ENCODE assay signal across 8 mouse cellular contexts in genomic region chr4:138395087-138395970, GRCm38 (mm10). TPM values are rescaled to one million over a fixed set of nuclear protein-coding genes. Genes with fewer than 3 reads are reported as not detected.
A peak's percentile ranks its signal among the peaks of the same experiment; 100 is the strongest.
DNase-seq lines count a peak whose midpoint lies in the region; ATAC-seq and TF ChIP-seq lines count a peak whose summit lies in the region.

No protein-coding gene starts in this region.

- H3K9me3 ChIP-seq in E14TG2a.4 (ENCODE audit: low read length), result no peaks in the 10 kb centered on the region
- H3K9me3 ChIP-seq in embryonic facial prominence, embryonic 15.5 days (replicated peaks), result no peaks in the 10 kb centered on the region
- H3K9me3 ChIP-seq in intestine, postnatal 0 days (ENCODE audit: control insufficient read depth), result no peaks in the 10 kb centered on the region
- no peaks in the 10 kb centered on the region for H3K9me3 ChIP-seq in midbrain, embryonic 15.5 days

- H3K27me3 ChIP-seq in E14TG2a.4 (ENCODE audit: insufficient read depth, low read length), result peaks cover 90% of the 10 kb centered on the region
- H3K27me3 ChIP-seq in embryonic facial prominence, embryonic 15.5 days, result peaks cover 85% of the 10 kb centered on the region
- peaks cover 54% of the 10 kb centered on the region for H3K27me3 ChIP-seq in intestine, postnatal 0 days (replicated peaks; ENCODE audit: control insufficient read depth, insufficient read depth, low read length)
- peaks cover 68% of the 10 kb centered on the region for H3K27me3 ChIP-seq in midbrain, embryonic 15.5 days (replicated peaks)

- no peak overlapping the region for H3K9ac ChIP-seq in embryonic facial prominence, embryonic 15.5 days
- no peak overlapping the region for H3K9ac ChIP-seq in intestine, postnatal 0 days (ENCODE audit: low read depth, low read length)
- H3K9ac ChIP-seq in midbrain, embryonic 15.5 days, result peak overlapping the region; percentile 60

- peak overlapping the region; percentile 79 for H3K4me3 ChIP-seq in E14TG2a.4 (replicated peaks; ENCODE audit: low read length)
- peak overlapping the region; percentile 39 for H3K4me3 ChIP-seq in embryonic facial prominence, embryonic 15.5 days (replicated peaks)
- H3K4me3 ChIP-seq in intestine, postnatal 0 days (ENCODE audit: low read depth, low read length), result peak overlapping the region; percentile 21
- peak overlapping the region; percentile 53 for H3K4me3 ChIP-seq in midbrain, embryonic 15.5 days

- no peaks in the 10 kb centered on the region for H3K36me3 ChIP-seq in E14TG2a.4 (ENCODE audit: insufficient read depth, low read length)
- no peaks in the 10 kb centered on the region for H3K36me3 ChIP-seq in embryonic facial prominence, embryonic 15.5 days
- H3K36me3 ChIP-seq in intestine, postnatal 0 days (ENCODE audit: control insufficient read depth, insufficient read depth), result no peaks in the 10 kb centered on the region
- H3K36me3 ChIP-seq in midbrain, embryonic 15.5 days (replicated peaks), result no peaks in the 10 kb centered on the region

- DNase-seq in cerebellum, postnatal 25 days, result peak; percentile 35 to 53
- no peak for DNase-seq in cerebellum, adult 9-10 months
- no peak for DNase-seq in B cell, adult 2 months

- TF ChIP-seq CTCF in E14TG2a.4 (conservative IDR thresholded peaks at IDR 0.05; ENCODE audit: low read length), result no peak
- no peak for TF ChIP-seq CTCF in intestine, postnatal 0 days (IDR thresholded peaks at IDR 0.05; ENCODE audit: low read depth)

- WGBS in embryonic facial prominence, embryonic 15.5 days, result under 1% methylated on average over 102 of the region's 103 CpGs
- under 1% methylated on average over 103 of the region's 103 CpGs for WGBS in intestine, postnatal 0 days
- under 1% methylated on average over 101 of the region's 103 CpGs for WGBS in midbrain, embryonic 15.5 days

- no peak overlapping the region for H3K27ac ChIP-seq in embryonic facial prominence, embryonic 15.5 days (replicated peaks)
- H3K27ac ChIP-seq in intestine, postnatal 0 days (ENCODE audit: low read depth, low read length), result no peak overlapping the region
- H3K27ac ChIP-seq in midbrain, embryonic 15.5 days, result 0 out of 2 replicates have a peak overlapping the region, but pooled peaks have one; percentile 2

- H3K4me1 ChIP-seq in E14TG2a.4 (replicated peaks; ENCODE audit: low read depth, low read length), result peaks cover 19% of the 10 kb centered on the region
- peaks cover 21% of the 10 kb centered on the region for H3K4me1 ChIP-seq in embryonic facial prominence, embryonic 15.5 days
- H3K4me1 ChIP-seq in intestine, postnatal 0 days (replicated peaks; ENCODE audit: control insufficient read depth, insufficient read depth, low read length), result no peaks in the 10 kb centered on the region
- peaks cover 23% of the 10 kb centered on the region; the same call in 1 of the 2 replicates for H3K4me1 ChIP-seq in midbrain, embryonic 15.5 days

- no peak for ATAC-seq in embryonic facial prominence, embryonic 15.5 days (ENCODE audit: insufficient number of reproducible peaks, low FRiP score, low TSS enrichment, low read depth)
- ATAC-seq in intestine, postnatal 0 days, result no peak
- ATAC-seq in midbrain, embryonic 15.5 days (replicated peaks), result peak; percentile 67
- ATAC-seq in inflammation-experienced regulatory T-cells, adult 6 months, result no peak

- H3K4me2 ChIP-seq in embryonic facial prominence, embryonic 15.5 days (replicated peaks), result peak overlapping the region; percentile 65
- peak overlapping the region; percentile 52 for H3K4me2 ChIP-seq in intestine, postnatal 0 days (replicated peaks; ENCODE audit: low read depth)
- H3K4me2 ChIP-seq in midbrain, embryonic 15.5 days, result peak overlapping the region; percentile 92

RNA-seq across cellular contexts. Expression of gene Fam43b, which starts 1.0 kb away (rescaled TPM):
- polyA plus RNA-seq in embryonic facial prominence, embryonic 15.5 days (2015; fragmentation: Nextera tagmentation; extraction: Ambion mirVana), result 0.09 and 0.11 TPM in 2 replicates
- not detected in 2 replicates for polyA plus RNA-seq in intestine, postnatal 0 days (2015; fragmentation: Nextera tagmentation; extraction: Ambion mirVana)
- 9.1 and 11.1 TPM in 2 replicates for polyA plus RNA-seq in midbrain, embryonic 15.5 days (2015; fragmentation: Nextera tagmentation; extraction: Ambion mirVana)
- not detected for polyA plus RNA-seq in inflammation-experienced regulatory T-cells, adult 6 months (2017; shearing (Covaris generic))

RNA-seq across cellular contexts. Expression of gene Cda, which starts 27.5 kb away (rescaled TPM):
- 6.6 and 7.4 TPM in 2 replicates for polyA plus RNA-seq in embryonic facial prominence, embryonic 15.5 days (2015; fragmentation: Nextera tagmentation; extraction: Ambion mirVana)
- 37.5 and 41.7 TPM in 2 replicates for polyA plus RNA-seq in intestine, postnatal 0 days (2015; fragmentation: Nextera tagmentation; extraction: Ambion mirVana)
- polyA plus RNA-seq in midbrain, embryonic 15.5 days (2015; fragmentation: Nextera tagmentation; extraction: Ambion mirVana), result 4.4 and 4.6 TPM in 2 replicates
- polyA plus RNA-seq in inflammation-experienced regulatory T-cells, adult 6 months (2017; shearing (Covaris generic)), result not detected

RNA-seq across cellular contexts. Expression of gene Mul1, which starts 39.1 kb away (rescaled TPM):
- 17.7 and 18.0 TPM in 2 replicates for polyA plus RNA-seq in embryonic facial prominence, embryonic 15.5 days (2015; fragmentation: Nextera tagmentation; extraction: Ambion mirVana)
- 34.7 and 35.0 TPM in 2 replicates for polyA plus RNA-seq in intestine, postnatal 0 days (2015; fragmentation: Nextera tagmentation; extraction: Ambion mirVana)
- polyA plus RNA-seq in midbrain, embryonic 15.5 days (2015; fragmentation: Nextera tagmentation; extraction: Ambion mirVana), result 18.5 and 21.5 TPM in 2 replicates
- 10 to 100 TPM; 11.9 to 16.6 (median 14.9) TPM for polyA plus RNA-seq in inflammation-experienced regulatory T-cells, adult 6 months (2017; shearing (Covaris generic))

RNA-seq across cellular contexts. Expression of gene Camk2n1, which starts 58.8 kb away (rescaled TPM):
- 3.1 and 3.4 TPM in 2 replicates for polyA plus RNA-seq in embryonic facial prominence, embryonic 15.5 days (2015; fragmentation: Nextera tagmentation; extraction: Ambion mirVana)
- polyA plus RNA-seq in intestine, postnatal 0 days (2015; fragmentation: Nextera tagmentation; extraction: Ambion mirVana), result 10.9 and 12.2 TPM in 2 replicates
- 14.8 and 15.7 TPM in 2 replicates for polyA plus RNA-seq in midbrain, embryonic 15.5 days (2015; fragmentation: Nextera tagmentation; extraction: Ambion mirVana)
- polyA plus RNA-seq in inflammation-experienced regulatory T-cells, adult 6 months (2017; shearing (Covaris generic)), result 1 to 10 TPM; 1.0 to 2.1 (median 1.2) TPM

Comparison
In these comparisons a context has a peak if more than half of its experiments do, and no peak if none do; other contexts are left out.
1. DNase-seq: peak in cerebellum, postnatal 25 days (2 of 2); none in cerebellum, adult 9-10 months (single experiment) and B cell, adult 2 months (0 of 2).
2. H3K4me3 ChIP-seq: peak in every context shown above with its lines; median percentile 79 in E14TG2a.4; 53 in midbrain, embryonic 15.5 days; 39 in embryonic facial prominence, embryonic 15.5 days; 21 in intestine, postnatal 0 days.
3. Peak in every context shown above with its lines, with median percentiles within 50 percentile points of each other: H3K4me2 ChIP-seq.